Mouse (Mus musculus): ENCODE data around the gene Wfdc15b.
"Not testable (repeated sequence)": the region's sequence is repeated elsewhere in the genome, so short reads cannot be mapped to it uniquely, and the experiment has no call there.

- not testable (repeated sequence) for TF ChIP-seq CTCF, POLR2A (IDR thresholded peaks at IDR 0.05; ENCODE audit: extremely low read depth, insufficient read depth, low read length)
Measured at GRCm38 (mm10) chr2:164206011-164206410, 15.4 kb downstream of the Wfdc15b start.
